Mouse (Mus musculus) midbrain, embryonic 12.5 days (tissue): ENCODE data around the gene Pi4k2a. TPM values are rescaled to one million over a fixed set of nuclear protein-coding genes. Genes with fewer than 3 reads are reported as not detected.

Experiments
- ATAC-seq: fragments of 200-750 bp; cut with Nextera tagmentation; 2 replicates; pipeline ENCODE4 v1.8.0; 2017; ENCODE audit warnings: low read depth, moderate TSS enrichment, moderate library complexity; ENCODE audit not compliant: low FRiP score
- H3K27ac ChIP-seq: fragments of 300-500 bp; sonication (generic); replicated peaks from 2 replicates; pipeline ENCODE4 v1.5.1; 2016; ENCODE audit warnings: mild to moderate bottlenecking
- H3K27me3 ChIP-seq: fragments of 300-500 bp; sonication (generic); 2 replicates; pipeline ENCODE4 v1.6.1; 2016; ENCODE audit warnings: mild to moderate bottlenecking
- H3K36me3 ChIP-seq: fragments of 300-500 bp; sonication (generic); 2 replicates; pipeline ENCODE4 v1.6.1; 2016
- H3K4me1 ChIP-seq: fragments of 300-500 bp; sonication (generic); 2 replicates; pipeline ENCODE4 v1.6.1; 2016
- H3K4me2 ChIP-seq: fragments of 300-500 bp; sonication (generic); replicated peaks from 2 replicates; pipeline ENCODE4 v1.6.1; 2016; ENCODE audit warnings: mild to moderate bottlenecking, moderate library complexity
- H3K4me3 ChIP-seq: fragments of 300-500 bp; sonication (generic); 2 replicates; pipeline ENCODE4 v1.5.1; 2016; ENCODE audit warnings: mild to moderate bottlenecking
- H3K9ac ChIP-seq: fragments of 300-500 bp; sonication (generic); replicated peaks from 2 replicates; pipeline ENCODE4 v1.6.1; 2016; ENCODE audit warnings: mild to moderate bottlenecking, moderate library complexity
- H3K9me3 ChIP-seq: fragments of 300-500 bp; sonication (generic); 2 replicates; pipeline ENCODE4 v1.6.1; 2016; ENCODE audit warnings: mild to moderate bottlenecking
- WGBS: fragments of 180-500 bp; shearing (Covaris S2); methylation state at CpG from one replicate; pipeline ENCODE4 v1.1.7; 2016; 5-methylcytosine and 5-hydroxymethylcytosine counted together
- polyA plus RNA-seq: library from polyadenylated mRNA; unstranded; fragments of >200 nt; fragmentation: Nextera tagmentation; extraction: Ambion mirVana; gene quantifications from 2 replicates; pipeline ENCODE4 v1.2.1, GENCODE M21; 2016

Pi4k2a gene
- polyA plus RNA-seq, 1 experiment from 2014 or later = 36.2 TPM

DNA sequence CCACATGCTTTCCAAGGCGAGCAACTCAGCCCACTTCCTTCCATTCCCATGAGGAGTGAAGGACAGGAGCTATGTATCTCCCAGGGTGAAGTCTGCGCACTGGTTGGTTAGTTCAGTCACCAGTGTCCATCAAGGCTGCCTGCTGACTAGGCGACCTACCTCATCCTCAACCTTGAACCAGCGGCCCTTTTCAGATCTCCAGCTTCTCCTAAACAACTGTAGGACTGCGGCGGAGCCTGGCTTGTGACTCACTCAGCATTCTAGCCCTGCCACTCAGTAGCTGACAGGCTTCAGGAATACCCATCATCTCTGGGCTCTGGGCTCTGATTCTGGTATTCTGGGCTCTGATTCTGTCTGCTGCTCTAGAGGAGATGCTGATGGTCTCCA is 35.9 kb downstream of the Pi4k2a start:
- Histone ChIP-seq H3K9me3 (no peaks in the 10 kb centered on the region), H3K27ac (no peak overlapping the region), H3K4me3 (no peak overlapping the region), H3K4me1 (peaks cover 24% of the 10 kb centered on the region), H3K36me3 (peaks cover 11% of the 10 kb centered on the region), H3K27me3 (peaks cover 30% of the 10 kb centered on the region), H3K9ac (no peak overlapping the region), H3K4me2 (no peak overlapping the region)
- 92% methylated on average over 6 of the region's 6 CpGs for WGBS
- no peak for ATAC-seq

DNA sequence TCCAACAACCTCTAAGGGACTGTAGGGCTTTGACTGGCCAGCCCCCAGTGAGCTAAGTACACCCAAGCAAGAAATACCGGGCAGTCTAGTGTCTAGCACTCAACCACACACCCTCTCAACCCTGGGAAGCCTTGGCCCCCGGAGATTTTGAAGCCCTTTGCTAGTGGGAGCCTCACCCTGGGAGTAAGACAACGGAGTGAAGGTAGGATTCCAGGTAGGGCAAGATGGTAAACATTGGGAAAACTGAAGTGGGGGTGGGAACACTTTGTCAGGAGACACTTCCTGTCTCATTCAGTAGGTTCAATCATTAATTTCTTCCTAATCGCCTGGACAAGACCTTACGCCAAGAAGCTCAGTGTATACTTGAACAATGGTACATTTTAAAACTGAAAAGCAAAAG is 36.8 kb downstream of the Pi4k2a start:
- Histone ChIP-seq H3K4me3 (no peak overlapping the region), H3K27me3 (peaks cover 32% of the 10 kb centered on the region), H3K36me3 (peaks cover 5% of the 10 kb centered on the region; the same call in 1 of the 2 replicates), H3K9ac (no peak overlapping the region), H3K4me1 (peaks cover 25% of the 10 kb centered on the region), H3K4me2 (no peak overlapping the region), H3K27ac (no peak overlapping the region), H3K9me3 (no peaks in the 10 kb centered on the region)
- WGBS = 91% methylated on average over 5 of the region's 5 CpGs
- ATAC-seq = no peak

GRCm38 (mm10) chr19:42128052-42128740 is 37.9 kb downstream of the Pi4k2a start:
- H3K27me3 ChIP-seq = peaks cover 32% of the 10 kb centered on the region
- no peaks in the 10 kb centered on the region for H3K9me3 ChIP-seq
- peaks cover 25% of the 10 kb centered on the region for H3K4me1 ChIP-seq
- H3K4me2 ChIP-seq = peak overlapping the region; percentile 97
- H3K36me3 ChIP-seq = no peaks in the 10 kb centered on the region; the same call in 1 of the 2 replicates
- peak overlapping the region; percentile 61 for H3K4me3 ChIP-seq
- no peak overlapping the region for H3K27ac ChIP-seq
- 4% methylated on average over 23 of the region's 23 CpGs for WGBS
- no peak for ATAC-seq
- peak overlapping the region; percentile 73 for H3K9ac ChIP-seq

GRCm38 (mm10) chr19:42128787-42129508 is 38.7 kb downstream of the Pi4k2a start, which contains the start of gene Avpi1:
Gene Avpi1 (minus strand): TSS chr19:42129059.
- H3K4me3 ChIP-seq = peak within 1 kb of the TSS; percentile 61
- H3K9ac ChIP-seq = peak within 1 kb of the TSS; percentile 73
- peak; percentile 97 for ATAC-seq
- peaks cover 32% of the 10 kb centered on the region for H3K27me3 ChIP-seq
- peak within 1 kb of the TSS; percentile 97 for H3K4me2 ChIP-seq
- no peaks in the 10 kb centered on the region for H3K9me3 ChIP-seq
- WGBS = under 1% methylated on average over 54 of the region's 54 CpGs
- H3K4me1 ChIP-seq = peaks cover 25% of the 10 kb centered on the region
- peak within 1 kb of the TSS; percentile 50 for H3K27ac ChIP-seq
- no peaks in the 10 kb centered on the region; the same call in 1 of the 2 replicates for H3K36me3 ChIP-seq

DNA sequence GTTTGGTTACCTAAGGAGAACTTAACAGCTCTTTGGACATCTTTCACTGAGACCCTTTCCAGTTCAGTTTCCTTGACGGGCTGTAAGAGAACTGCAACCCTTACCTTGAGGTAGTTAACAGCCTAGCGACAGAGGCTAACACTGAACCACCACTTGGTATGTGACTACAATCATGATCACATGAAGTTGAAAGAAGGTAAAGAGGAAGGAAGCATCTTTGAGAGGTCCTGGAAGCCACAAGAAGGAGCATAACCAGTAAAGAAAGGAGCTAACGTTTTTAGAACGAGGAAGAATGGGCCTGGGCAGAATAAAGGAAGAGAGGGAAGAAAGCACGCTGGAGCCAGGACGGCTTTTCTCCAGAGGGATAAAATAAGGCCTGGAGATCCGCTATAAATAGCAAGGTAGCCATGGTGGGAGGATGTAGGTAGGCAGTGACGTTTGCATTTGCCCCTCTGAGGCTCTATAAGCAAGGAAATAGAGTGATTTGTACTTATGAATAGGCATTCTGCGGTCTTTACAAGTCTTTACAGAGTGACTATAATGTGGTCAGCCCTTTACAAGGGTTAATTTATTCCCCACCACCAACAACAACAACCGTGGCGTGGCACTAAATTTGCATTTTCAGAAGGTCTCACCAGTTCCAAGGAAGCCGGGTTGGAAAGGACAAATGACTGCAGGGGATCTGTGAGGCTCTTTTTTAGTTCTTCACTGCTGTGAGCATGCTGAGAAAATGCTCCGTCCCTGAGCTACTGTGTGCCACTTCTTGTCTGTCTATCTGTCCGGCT is 39.4 kb downstream of the Pi4k2a start:
- Histone ChIP-seq H3K27me3 (peaks cover 32% of the 10 kb centered on the region), H3K4me2 (peak overlapping the region; percentile 97), H3K9me3 (no peaks in the 10 kb centered on the region), H3K9ac (no peak overlapping the region), H3K27ac (peak overlapping the region; percentile 50), H3K4me3 (peak overlapping the region; percentile 61), H3K4me1 (peaks cover 25% of the 10 kb centered on the region), H3K36me3 (no peaks in the 10 kb centered on the region; the same call in 1 of the 2 replicates)
- 27% methylated on average over 14 of the region's 14 CpGs for WGBS
- peak; percentile 16 for ATAC-seq

- Histone ChIP-seq H3K36me3 (no peaks in the 10 kb centered on the region), H3K4me3 (no peak overlapping the region), H3K27ac (no peak overlapping the region), H3K9ac (no peak overlapping the region), H3K27me3 (peaks cover 32% of the 10 kb centered on the region), H3K4me1 (peaks cover 25% of the 10 kb centered on the region), H3K9me3 (no peaks in the 10 kb centered on the region), H3K4me2 (0 out of 2 replicates have a peak overlapping the region, but pooled peaks have one; percentile 97)
- no peak for ATAC-seq
- WGBS = 72% methylated on average over 3 of the region's 3 CpGs
Measured at GRCm38 (mm10) chr19:42130294-42130606, 40.0 kb downstream of the Pi4k2a start.

GRCm38 (mm10) chr19:42131101-42131500 is 40.8 kb downstream of the Pi4k2a start:
- H3K27me3 ChIP-seq = peaks cover 32% of the 10 kb centered on the region
- H3K4me2 ChIP-seq = no peak overlapping the region
- ATAC-seq = no peak
- no peaks in the 10 kb centered on the region for H3K36me3 ChIP-seq
- H3K4me1 ChIP-seq = peaks cover 27% of the 10 kb centered on the region
- no peak overlapping the region for H3K27ac ChIP-seq
- WGBS = 74% methylated on average over 5 of the region's 5 CpGs
- H3K9me3 ChIP-seq = no peaks in the 10 kb centered on the region
- H3K4me3 ChIP-seq = no peak overlapping the region
- H3K9ac ChIP-seq = no peak overlapping the region

- no peaks in the 10 kb centered on the region for H3K36me3 ChIP-seq
- H3K4me1 ChIP-seq = peaks cover 10% of the 10 kb centered on the region
- H3K4me2 ChIP-seq = no peak overlapping the region
- peaks cover 10% of the 10 kb centered on the region for H3K27me3 ChIP-seq
- no peak overlapping the region for H3K4me3 ChIP-seq
- ATAC-seq = no peak
- H3K27ac ChIP-seq = no peak overlapping the region
- H3K9me3 ChIP-seq = no peaks in the 10 kb centered on the region
- H3K9ac ChIP-seq = no peak overlapping the region
Measured at GRCm38 (mm10) chr19:42135070-42135469, 44.8 kb downstream of the Pi4k2a start.

DNA sequence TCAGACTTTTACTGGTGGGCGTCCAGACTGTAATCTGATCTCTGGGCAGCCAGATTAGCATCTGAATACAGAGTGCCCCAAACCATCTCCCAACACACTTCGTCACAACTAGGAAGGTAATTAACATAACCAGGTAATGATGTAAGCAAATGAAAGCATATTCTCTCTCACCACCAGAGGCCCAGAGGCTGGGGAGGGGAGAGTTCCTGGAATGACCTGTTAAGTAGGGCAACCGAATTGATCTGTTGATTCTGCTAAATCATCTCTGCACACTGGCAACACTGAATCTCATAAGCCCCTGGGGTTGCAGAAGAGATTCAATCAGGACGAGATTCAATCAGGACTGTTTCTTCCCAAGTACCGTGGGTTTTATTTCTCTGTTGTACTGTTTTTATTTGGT is 45.9 kb downstream of the Pi4k2a start:
- no peak overlapping the region for H3K4me3 ChIP-seq
- H3K27me3 ChIP-seq = peaks cover 3% of the 10 kb centered on the region
- H3K27ac ChIP-seq = no peak overlapping the region
- H3K9ac ChIP-seq = no peak overlapping the region
- no peak for ATAC-seq
- WGBS = 26% methylated on average over 5 of the region's 5 CpGs
- H3K4me2 ChIP-seq = no peak overlapping the region
- H3K4me1 ChIP-seq = peaks cover 6% of the 10 kb centered on the region; the same call in 1 of the 2 replicates
- no peaks in the 10 kb centered on the region for H3K9me3 ChIP-seq
- H3K36me3 ChIP-seq = no peaks in the 10 kb centered on the region

DNA sequence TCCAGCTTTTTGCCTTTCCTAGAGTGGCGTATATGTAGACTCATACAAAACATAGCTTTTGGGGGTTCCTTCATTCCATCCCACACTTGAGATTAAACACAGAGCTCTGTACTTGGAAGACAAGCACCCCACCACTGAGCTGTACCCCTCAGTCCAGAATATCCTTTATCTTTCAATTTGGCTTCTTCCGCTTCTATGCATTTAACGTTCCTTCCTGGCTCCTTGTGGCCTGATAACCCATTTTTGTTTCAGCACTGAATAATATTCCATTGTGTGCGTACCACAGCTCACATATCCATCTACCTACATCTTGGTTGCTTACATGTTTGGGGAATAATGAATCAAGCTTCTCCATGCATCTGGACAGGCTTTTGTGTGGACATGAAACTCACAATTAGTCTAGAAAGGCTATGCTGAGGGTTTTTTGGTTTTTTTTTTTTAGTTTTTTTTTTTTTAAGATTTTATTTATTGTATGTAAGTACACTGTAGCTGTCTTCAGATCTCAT is 47.0 kb downstream of the Pi4k2a start:
- Histone ChIP-seq H3K4me2 (no peak overlapping the region), H3K27ac (no peak overlapping the region), H3K4me1 (peaks cover 4% of the 10 kb centered on the region; the same call in 1 of the 2 replicates), H3K9ac (no peak overlapping the region), H3K27me3 (no peaks in the 10 kb centered on the region), H3K4me3 (no peak overlapping the region), H3K9me3 (no peaks in the 10 kb centered on the region), H3K36me3 (no peaks in the 10 kb centered on the region)
- ATAC-seq = no peak
- 92% methylated on average over 4 of the region's 4 CpGs for WGBS

GRCm38 (mm10) chr19:42138517-42139285 is 48.4 kb downstream of the Pi4k2a start:
- no peak for ATAC-seq
- WGBS = 92% methylated on average over 15 of the region's 15 CpGs
- H3K4me3 ChIP-seq = no peak overlapping the region

More at GRCm38 (mm10) chr19:42138517-42139285, 48.4 kb downstream of the Pi4k2a start:
- no peak overlapping the region for H3K9ac ChIP-seq
- no peaks in the 10 kb centered on the region for H3K36me3 ChIP-seq
- H3K27ac ChIP-seq = no peak overlapping the region
- H3K9me3 ChIP-seq = no peaks in the 10 kb centered on the region
- no peak overlapping the region for H3K4me2 ChIP-seq
- H3K4me1 ChIP-seq = peaks cover 4% of the 10 kb centered on the region; the same call in 1 of the 2 replicates
- no peaks in the 10 kb centered on the region for H3K27me3 ChIP-seq
